Mouse (Mus musculus) liver, embryonic 14.5 days (tissue): ENCODE results near the gene Taf6l.

ENCODE experiments used
- CTCF ChIP-seq: IDR thresholded peaks from 2 replicates; pipeline ENCODE4 v1.5.1; 2016; ENCODE audit warnings: antibody characterized with exemption, low read depth, control low read depth
- EP300 ChIP-seq: IDR thresholded peaks from 2 replicates; pipeline ENCODE4 v1.6.1; 2016; ENCODE audit warnings: antibody characterized with exemption, low read depth

- TF ChIP-seq CTCF (no peak), EP300 (no peak)
Observed at GRCm38 (mm10) chr19:8756635-8757387, 29.4 kb downstream of the Taf6l start, which contains the start of gene Nxf1.
